Mouse (Mus musculus) spleen, postnatal 0 days (tissue): ENCODE data around the gene Slc28a2. TPM values are rescaled to one million over a fixed set of nuclear protein-coding genes. Genes with fewer than 3 reads are reported as not detected.

Source experiments
- polyA plus RNA-seq: library from polyadenylated mRNA; unstranded; fragments of >200 nt; fragmentation: Nextera tagmentation; extraction: Ambion mirVana; gene quantifications from 2 replicates; pipeline ENCODE4 v1.2.1, GENCODE M21; 2015

Gene Slc28a2
- polyA plus RNA-seq, result 3.6 and 5.3 TPM in 2 replicates

GRCm38 (mm10) chr2:122426200-122426599 is at the start of gene Slc28a2:
Gene Slc28a2, plus strand, starts transcription at chr2:122426477.

GRCm38 (mm10) chr2:122484641-122485040 is 58.4 kb downstream of the Slc28a2 start, which contains the start of gene Gm14085:
Gene Gm14085, plus strand, starts transcription at chr2:122484941.

Other genes with a start within 250 kb of the Slc28a2 start
- 0.15 and 0.18 TPM in 2 replicates for gene Patl2, start 240.3 kb upstream of the Slc28a2 start, polyA plus RNA-seq
- not detected in 2 replicates for gene Terb2, start 240.2 kb upstream of the Slc28a2 start, polyA plus RNA-seq
- 43.3 and 45.4 TPM in 2 replicates for gene Sord, start 191.7 kb upstream of the Slc28a2 start, polyA plus RNA-seq
- gene Duox2, start 128.0 kb upstream of the Slc28a2 start, polyA plus RNA-seq, result 0.04 TPM in 1 of 2 replicates, not detected in the other
- not detected in 2 replicates for gene Duoxa2, start 127.6 kb upstream of the Slc28a2 start, polyA plus RNA-seq
- gene Duoxa1, start 112.7 kb upstream of the Slc28a2 start, polyA plus RNA-seq, result not detected in 2 replicates
- gene Duox1, start 110.8 kb upstream of the Slc28a2 start, polyA plus RNA-seq, result not detected in 2 replicates
- gene Shf, start 57.3 kb upstream of the Slc28a2 start, polyA plus RNA-seq, result 2.1 and 3.1 TPM in 2 replicates
- gene Gm14085, start 58.5 kb downstream of the Slc28a2 start, polyA plus RNA-seq, result 0.06 and 0.07 TPM in 2 replicates
- 33.6 and 43.2 TPM in 2 replicates for gene Gatm, start 184.8 kb downstream of the Slc28a2 start, polyA plus RNA-seq
- 11.5 and 15.0 TPM in 2 replicates for gene AA467197, start 210.5 kb downstream of the Slc28a2 start, polyA plus RNA-seq